Mouse (Mus musculus) midbrain, embryonic 13.5 days (tissue): ENCODE results near the gene Hist1h3h. TPM values are rescaled to one million over a fixed set of nuclear protein-coding genes. Genes with fewer than 3 reads are reported as not detected.
A peak's percentile ranks its signal among the peaks of the same experiment; 100 is the strongest.
"Not testable (repeated sequence)": the region's sequence is repeated elsewhere in the genome, so short reads cannot be mapped to it uniquely, and the experiment has no call there.

Experiments
- ATAC-seq: fragments of 200-750 bp; cut with Nextera tagmentation; 2 replicates; pipeline ENCODE4 v1.8.0; 2017; ENCODE audit warnings: mild to moderate bottlenecking, moderate TSS enrichment, moderate library complexity
- H3K27ac ChIP-seq: fragments of 300-500 bp; sonication (generic); 2 replicates; pipeline ENCODE4 v1.5.1; 2015; ENCODE audit warnings: inconsistent platforms, mild to moderate bottlenecking, moderate library complexity
- H3K27me3 ChIP-seq: fragments of 300-500 bp; sonication (generic); 2 replicates; pipeline ENCODE4 v1.6.1; 2015; ENCODE audit warnings: mild to moderate bottlenecking, inconsistent platforms
- H3K36me3 ChIP-seq: fragments of 300-500 bp; sonication (generic); 2 replicates; pipeline ENCODE4 v1.6.1; 2015; ENCODE audit warnings: mild to moderate bottlenecking, inconsistent platforms
- H3K4me1 ChIP-seq: fragments of 300-500 bp; sonication (generic); replicated peaks from 2 replicates; pipeline ENCODE4 v1.6.1; 2015; ENCODE audit warnings: inconsistent platforms
- H3K4me2 ChIP-seq: fragments of 300-500 bp; sonication (generic); replicated peaks from 2 replicates; pipeline ENCODE4 v1.6.1; 2015; ENCODE audit warnings: moderate library complexity, mild to moderate bottlenecking, inconsistent platforms
- H3K4me3 ChIP-seq: fragments of 300-500 bp; sonication (generic); replicated peaks from 2 replicates; pipeline ENCODE4 v1.5.1; 2015; ENCODE audit warnings: mild to moderate bottlenecking, inconsistent platforms
- H3K9ac ChIP-seq: fragments of 300-500 bp; sonication (generic); replicated peaks from 2 replicates; pipeline ENCODE4 v1.6.1; 2015; ENCODE audit warnings: mild to moderate bottlenecking, inconsistent platforms
- H3K9me3 ChIP-seq: fragments of 300-500 bp; sonication (generic); 2 replicates; pipeline ENCODE4 v1.6.1; 2016; ENCODE audit warnings: mild to moderate bottlenecking, inconsistent platforms
- WGBS: fragments of 180-500 bp; shearing (Covaris S2); methylation state at CpG from one replicate; pipeline ENCODE4 v1.1.7; 2015; 5-methylcytosine and 5-hydroxymethylcytosine counted together
- polyA plus RNA-seq: library from polyadenylated mRNA; unstranded; fragments of >200 nt; fragmentation: Nextera tagmentation; extraction: Ambion mirVana; gene quantifications from 2 replicates; pipeline ENCODE4 v1.2.1, GENCODE M21; 2015

Gene Hist1h3h
- polyA plus RNA-seq, 1 experiment from 2014 or later, result 10.8 TPM

DNA sequence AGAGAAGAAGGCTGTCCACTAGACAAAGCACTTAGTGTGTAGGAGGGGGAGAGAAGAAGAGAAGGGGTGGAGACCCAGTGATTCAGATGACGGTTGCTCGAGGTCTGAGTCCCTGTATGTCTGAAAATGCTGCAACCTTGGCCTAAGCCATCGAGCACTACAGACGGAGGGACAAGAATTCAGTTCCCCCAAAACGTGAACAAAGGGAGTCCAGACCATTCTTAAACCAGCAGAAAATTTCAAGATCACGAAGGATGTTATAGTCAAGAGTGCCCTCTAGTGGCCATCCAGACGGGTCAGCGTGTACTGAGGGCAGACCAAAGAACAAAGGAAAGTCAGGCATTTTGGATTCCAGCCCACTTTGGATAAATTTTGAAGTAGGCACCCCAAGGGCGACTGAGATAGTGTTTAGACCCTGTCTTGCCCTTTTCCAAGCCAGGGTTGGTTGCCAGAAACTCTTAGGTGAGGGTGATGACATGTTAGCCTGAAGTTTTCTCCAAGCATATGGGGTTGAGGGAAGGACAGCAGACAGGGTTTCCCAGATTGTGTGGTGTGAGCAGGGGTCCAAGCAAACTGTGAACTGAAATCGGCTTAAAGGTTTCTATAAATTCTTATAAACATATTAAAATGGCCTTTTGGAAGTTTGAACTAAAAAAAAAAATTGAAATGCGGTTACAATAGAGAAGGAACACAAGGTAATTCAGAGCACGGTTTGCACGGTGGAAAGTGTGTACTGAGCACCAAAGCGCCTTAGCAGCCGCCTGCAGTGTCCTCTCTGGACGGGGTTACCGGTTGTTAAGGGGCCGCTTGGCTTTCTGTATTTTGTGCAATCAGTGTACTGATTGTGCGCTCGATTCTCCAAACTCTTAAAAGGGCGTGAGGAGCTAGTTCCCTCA lies 16.8 kb downstream of the Hist1h3h start:
- H3K4me1 ChIP-seq, result peaks cover 19% of the 10 kb centered on the region
- H3K4me2 ChIP-seq, result peak overlapping the region; percentile 57
- H3K36me3 ChIP-seq, result no peaks in the 10 kb centered on the region
- H3K9ac ChIP-seq, result peak overlapping the region; percentile 73
- no peaks in the 10 kb centered on the region for H3K27me3 ChIP-seq
- peak overlapping the region; percentile 98 for H3K27ac ChIP-seq
- under 1% methylated on average over 21 of the region's 21 CpGs for WGBS
- H3K4me3 ChIP-seq, result peak overlapping the region; percentile 53
- H3K9me3 ChIP-seq, result no peaks in the 10 kb centered on the region
- ATAC-seq, result peak; percentile 82

DNA sequence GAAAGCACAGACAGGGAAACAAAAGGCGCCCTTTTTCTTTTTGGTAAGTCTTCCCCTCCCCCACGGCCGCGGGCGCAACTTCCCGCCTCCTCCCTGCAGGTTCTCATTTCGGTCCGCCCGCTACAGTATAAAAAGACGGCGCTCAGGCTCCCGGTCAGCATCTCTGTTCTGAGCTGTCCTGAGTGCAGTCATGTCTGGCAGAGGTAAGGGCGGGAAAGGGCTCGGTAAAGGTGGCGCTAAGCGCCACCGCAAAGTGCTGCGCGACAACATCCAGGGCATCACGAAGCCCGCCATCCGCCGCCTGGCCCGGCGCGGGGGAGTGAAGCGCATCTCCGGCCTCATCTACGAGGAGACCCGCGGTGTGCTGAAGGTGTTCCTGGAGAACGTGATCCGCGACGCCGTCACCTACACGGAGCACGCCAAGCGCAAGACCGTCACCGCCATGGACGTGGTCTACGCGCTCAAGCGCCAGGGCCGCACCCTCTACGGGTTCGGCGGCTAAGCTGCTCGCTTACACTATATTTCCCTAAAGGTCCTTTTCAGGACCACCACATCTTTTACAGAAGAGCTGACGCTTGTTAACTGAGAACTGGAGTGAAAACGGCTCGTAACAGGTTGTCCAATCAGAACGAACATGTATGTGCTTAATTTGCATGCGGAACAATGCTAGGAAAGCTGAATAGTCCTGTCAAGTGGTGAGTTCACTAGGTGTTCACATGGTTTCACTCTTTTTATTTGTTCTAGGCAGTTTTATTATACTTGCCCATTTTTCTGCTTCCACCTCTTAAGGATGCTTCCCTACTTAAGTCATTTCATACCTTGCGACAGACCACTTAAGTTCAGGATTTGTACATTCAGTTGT lies 17.7 kb downstream of the Hist1h3h start, which contains the start of gene Hist1h4j:
Gene Hist1h4j (plus strand): TSS at position 159 of the 862 bp plus-strand sequence.
- H3K4me2 ChIP-seq, result peak within 1 kb of the TSS; percentile 57
- peaks cover 19% of the 10 kb centered on the region for H3K4me1 ChIP-seq
- H3K4me3 ChIP-seq, result peak within 1 kb of the TSS; percentile 53
- H3K9me3 ChIP-seq, H3K27me3 ChIP-seq, H3K36me3 ChIP-seq: not testable (repeated sequence)
- peak within 1 kb of the TSS; percentile 98 for H3K27ac ChIP-seq
- peak within 1 kb of the TSS; percentile 73 for H3K9ac ChIP-seq
- under 1% methylated on average over 46 of the region's 56 CpGs for WGBS
- peak; percentile 90 for ATAC-seq

DNA sequence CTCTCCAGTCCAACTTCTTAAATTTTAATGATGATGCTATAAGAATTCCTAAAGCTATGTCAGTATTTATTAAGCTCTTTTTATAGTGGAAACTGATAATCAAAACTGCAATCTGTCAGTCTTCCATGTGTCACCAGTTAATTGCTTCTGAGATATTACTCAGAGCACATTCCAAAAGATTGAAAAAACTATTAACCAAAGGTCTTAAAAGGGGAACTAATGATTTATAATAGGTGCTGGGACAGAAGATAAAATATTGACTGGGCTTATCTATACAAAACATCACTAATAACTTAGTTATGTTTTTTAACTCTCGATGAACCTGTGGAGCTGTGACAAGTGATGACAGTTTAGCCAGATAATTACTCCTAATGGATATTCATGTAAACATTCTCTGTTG lies 27.5 kb downstream of the Hist1h3h start:
- Histone ChIP-seq H3K27me3 (no peaks in the 10 kb centered on the region), H3K4me2 (no peak overlapping the region), H3K36me3 (no peaks in the 10 kb centered on the region), H3K4me3 (no peak overlapping the region), H3K4me1 (peaks cover 22% of the 10 kb centered on the region), H3K27ac (no peak overlapping the region), H3K9ac (no peak overlapping the region), H3K9me3 (no peaks in the 10 kb centered on the region)
- ATAC-seq, result no peak
- 94% methylated on average over 1 of the region's 1 CpGs for WGBS

DNA sequence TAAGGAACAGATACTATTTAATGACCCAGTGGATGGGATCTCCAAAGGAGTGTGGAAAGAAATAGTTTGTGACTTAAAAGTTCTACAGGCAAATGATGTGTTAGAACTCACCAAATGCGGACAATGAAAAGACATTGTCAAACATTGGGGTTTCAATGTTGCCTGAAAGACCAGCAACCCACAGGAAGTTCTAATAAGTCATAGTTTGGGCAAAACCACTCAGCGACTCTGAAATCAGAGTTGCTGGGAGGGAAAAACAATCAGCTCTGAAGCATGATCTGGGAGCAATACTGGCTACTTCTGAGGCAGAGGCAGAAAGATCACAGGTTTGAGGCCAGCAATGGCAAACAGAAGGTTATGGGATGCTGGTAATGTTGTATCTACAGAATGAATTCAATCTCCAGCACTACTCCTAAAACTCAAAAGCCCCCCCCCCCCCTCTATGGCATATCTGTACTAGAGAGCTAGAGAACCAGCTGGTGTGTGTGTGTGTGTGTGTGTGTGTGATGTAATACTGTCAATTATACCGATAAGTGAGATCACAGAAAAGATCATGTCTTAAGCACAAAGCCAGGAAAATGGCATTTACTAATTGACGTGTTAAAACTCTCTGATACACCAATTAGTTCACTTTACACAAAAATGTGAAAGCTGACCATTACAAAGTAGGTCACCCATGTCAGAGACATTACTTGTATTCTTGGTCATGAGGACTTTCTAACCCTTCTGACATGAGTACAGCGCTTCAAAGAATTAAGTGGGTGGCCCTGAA lies 32.1 kb downstream of the Hist1h3h start:
- 5% methylated on average over 5 of the region's 5 CpGs for WGBS
- ATAC-seq, result no peak

DNA sequence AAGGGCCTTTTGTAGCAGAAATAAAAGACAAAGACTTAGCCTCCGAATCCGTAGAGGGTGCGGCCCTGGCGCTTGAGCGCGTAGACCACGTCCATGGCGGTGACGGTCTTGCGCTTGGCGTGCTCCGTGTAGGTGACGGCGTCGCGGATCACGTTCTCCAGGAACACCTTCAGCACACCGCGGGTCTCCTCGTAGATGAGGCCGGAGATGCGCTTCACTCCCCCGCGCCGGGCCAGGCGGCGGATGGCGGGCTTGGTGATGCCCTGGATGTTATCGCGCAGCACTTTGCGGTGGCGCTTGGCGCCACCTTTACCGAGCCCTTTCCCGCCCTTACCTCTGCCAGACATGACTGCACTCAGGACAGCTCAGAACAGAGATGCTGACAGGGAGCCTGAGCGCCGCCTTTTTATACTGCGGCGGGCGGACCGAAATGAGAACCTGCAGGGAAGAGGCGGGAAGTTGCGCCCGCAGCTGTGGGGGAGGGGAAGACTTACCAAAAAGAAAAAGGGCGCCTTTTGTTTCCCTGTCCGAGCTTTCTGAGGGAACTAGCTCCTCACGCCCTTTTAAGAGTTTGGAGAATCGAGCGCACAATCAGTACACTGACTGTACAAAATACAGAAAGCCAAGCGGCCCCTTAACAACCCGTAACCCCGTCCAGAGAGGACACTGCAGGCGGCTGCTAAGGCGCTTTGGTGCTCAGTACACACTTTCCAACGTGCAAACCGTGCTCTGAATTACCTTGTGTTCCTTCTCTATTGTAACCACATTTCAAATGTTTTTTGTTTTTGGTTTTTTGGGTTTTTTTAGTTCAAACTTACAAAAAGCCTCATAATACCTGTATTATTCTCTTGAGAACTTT lies 32.9 kb downstream of the Hist1h3h start, which contains the start of gene Hist1h4k:
Gene Hist1h4k (minus strand): TSS at position 347 of the 859 bp plus-strand sequence.
- peaks cover 41% of the 10 kb centered on the region for H3K4me1 ChIP-seq
- under 1% methylated on average over 41 of the region's 56 CpGs for WGBS
- peak within 1 kb of the TSS; percentile 79 for H3K9ac ChIP-seq
- H3K4me2 ChIP-seq, result peak within 1 kb of the TSS; percentile 81
- peak; percentile 85 for ATAC-seq
- H3K27me3 ChIP-seq, H3K36me3 ChIP-seq, H3K9me3 ChIP-seq: not testable (repeated sequence)
- peak within 1 kb of the TSS; percentile 91 for H3K27ac ChIP-seq
- peak within 1 kb of the TSS; percentile 61 for H3K4me3 ChIP-seq

More for the DNA sequence above, 32.1 kb downstream of the Hist1h3h start:
- H3K36me3 ChIP-seq, result no peaks in the 10 kb centered on the region
- peak overlapping the region; percentile 91 for H3K27ac ChIP-seq
- peak overlapping the region; percentile 81 for H3K4me2 ChIP-seq
- no peaks in the 10 kb centered on the region for H3K9me3 ChIP-seq
- peak overlapping the region; percentile 61 for H3K4me3 ChIP-seq
- H3K4me1 ChIP-seq, result peaks cover 37% of the 10 kb centered on the region
- H3K27me3 ChIP-seq, result no peaks in the 10 kb centered on the region
- H3K9ac ChIP-seq, result peak overlapping the region; percentile 79

DNA sequence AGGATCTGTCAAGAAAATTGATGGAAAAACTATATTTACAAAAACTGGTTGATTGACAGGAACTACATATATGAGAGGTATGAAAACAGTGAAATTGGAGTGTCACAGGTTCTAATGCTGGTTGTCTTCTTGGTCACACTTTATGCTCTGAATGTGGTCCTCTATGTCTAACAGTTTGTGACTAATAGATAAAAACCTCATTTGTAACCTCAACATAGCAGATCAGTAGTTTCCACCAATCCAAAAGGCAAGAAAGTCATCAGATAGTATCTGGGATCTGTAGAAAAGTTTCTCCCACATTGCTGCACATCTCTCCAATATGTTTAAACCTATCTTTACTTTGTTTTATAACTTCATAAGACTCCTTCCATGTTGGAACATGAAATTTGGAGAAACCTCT lies 34.0 kb downstream of the Hist1h3h start:
- no peaks in the 10 kb centered on the region for H3K9me3 ChIP-seq
- no peak overlapping the region for H3K9ac ChIP-seq
- H3K4me1 ChIP-seq, result peaks cover 45% of the 10 kb centered on the region
- ATAC-seq, result no peak
- H3K36me3 ChIP-seq, result no peaks in the 10 kb centered on the region
- no peaks in the 10 kb centered on the region for H3K27me3 ChIP-seq
- H3K27ac ChIP-seq, result no peak overlapping the region; the same call in 1 of the 2 replicates
- H3K4me3 ChIP-seq, result no peak overlapping the region
- H3K4me2 ChIP-seq, result no peak overlapping the region

DNA sequence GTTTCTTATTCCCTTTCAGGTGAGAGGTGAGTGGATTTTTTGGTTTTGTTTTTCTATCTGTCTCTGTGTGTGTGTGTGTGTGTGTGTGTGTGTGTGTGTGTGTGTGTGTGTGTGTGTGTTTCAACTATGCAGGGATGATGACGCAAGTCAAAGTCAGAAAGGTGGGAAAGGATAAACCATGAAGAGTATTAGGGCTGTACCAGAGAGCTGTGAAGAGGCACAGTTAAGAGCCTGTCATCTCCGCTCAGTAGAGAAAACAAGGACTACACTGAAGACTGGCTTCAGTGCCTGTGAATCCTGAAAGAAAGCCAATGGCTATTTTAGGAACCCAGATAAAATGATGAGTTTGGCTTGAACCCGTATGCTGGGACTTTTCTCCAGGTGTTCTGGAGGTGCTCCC lies 34.4 kb downstream of the Hist1h3h start:
- Histone ChIP-seq H3K4me1 (peaks cover 45% of the 10 kb centered on the region), H3K9me3 (no peaks in the 10 kb centered on the region), H3K27ac (peak overlapping the region; percentile 40; the same call in 1 of the 2 replicates), H3K4me2 (no peak overlapping the region), H3K27me3 (no peaks in the 10 kb centered on the region), H3K36me3 (no peaks in the 10 kb centered on the region), H3K9ac (no peak overlapping the region), H3K4me3 (no peak overlapping the region)
- 77% methylated on average over 3 of the region's 3 CpGs for WGBS
- ATAC-seq, result no peak

DNA sequence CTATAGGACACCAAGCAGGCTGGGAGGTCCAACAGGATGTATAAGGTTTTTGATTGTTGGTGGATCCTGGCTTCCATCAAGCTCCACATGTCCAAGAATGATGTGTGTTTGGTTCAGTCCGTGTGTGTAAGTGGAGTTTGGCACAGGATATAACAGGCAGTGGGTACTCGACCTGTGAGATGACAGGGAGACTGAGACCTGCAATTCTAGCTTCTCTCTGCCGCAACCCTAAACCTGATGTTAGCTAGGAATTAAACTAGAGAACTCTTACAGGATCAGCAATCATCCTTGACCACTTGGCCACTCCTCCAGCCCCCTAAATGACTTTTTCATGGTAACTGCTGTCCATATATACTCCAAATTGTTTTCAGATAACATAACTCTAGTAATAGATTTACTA lies 34.9 kb downstream of the Hist1h3h start:
- H3K36me3 ChIP-seq, result no peaks in the 10 kb centered on the region
- H3K9me3 ChIP-seq, result no peaks in the 10 kb centered on the region
- H3K27ac ChIP-seq, result peak overlapping the region; percentile 40
- H3K27me3 ChIP-seq, result no peaks in the 10 kb centered on the region
- 0 out of 2 replicates have a peak overlapping the region, but pooled peaks have one; percentile 28 for H3K9ac ChIP-seq
- no peak for ATAC-seq
- peak overlapping the region; percentile 76 for H3K4me2 ChIP-seq
- H3K4me1 ChIP-seq, result peaks cover 41% of the 10 kb centered on the region
- no peak overlapping the region for H3K4me3 ChIP-seq
- WGBS, result 52% methylated on average over 3 of the region's 3 CpGs

DNA sequence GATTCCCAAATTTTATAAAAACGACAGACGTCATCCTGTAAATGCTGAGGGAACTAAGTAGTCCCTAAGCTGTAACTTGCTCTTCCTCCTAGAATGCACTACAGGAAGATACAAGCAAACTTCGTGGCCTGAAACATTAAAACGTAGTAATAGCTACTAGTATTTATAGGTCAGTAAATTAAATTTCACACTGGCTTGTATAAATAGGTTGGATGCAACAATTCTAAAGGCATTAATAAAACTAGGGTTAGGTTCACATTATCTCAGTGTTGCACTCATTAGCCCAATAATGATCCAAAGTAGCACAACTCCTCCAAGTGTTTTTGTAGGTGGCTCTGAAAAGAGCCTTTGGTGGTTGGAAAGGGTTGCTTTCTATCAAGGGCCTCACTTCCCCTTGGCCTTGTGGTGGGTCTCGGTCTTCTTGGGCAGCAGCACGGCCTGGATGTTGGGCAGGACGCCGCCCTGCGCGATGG lies 35.6 kb downstream of the Hist1h3h start:
- no peak for ATAC-seq
- no peaks in the 10 kb centered on the region for H3K9me3 ChIP-seq
- peak overlapping the region; percentile 76 for H3K4me2 ChIP-seq
- peak overlapping the region; percentile 43 for H3K4me3 ChIP-seq
- peak overlapping the region; percentile 95 for H3K27ac ChIP-seq
- peaks cover 37% of the 10 kb centered on the region for H3K4me1 ChIP-seq
- H3K27me3 ChIP-seq, result no peaks in the 10 kb centered on the region
- WGBS, result 2% methylated on average over 10 of the region's 10 CpGs
- H3K9ac ChIP-seq, result peak overlapping the region; percentile 68
- no peaks in the 10 kb centered on the region for H3K36me3 ChIP-seq

DNA sequence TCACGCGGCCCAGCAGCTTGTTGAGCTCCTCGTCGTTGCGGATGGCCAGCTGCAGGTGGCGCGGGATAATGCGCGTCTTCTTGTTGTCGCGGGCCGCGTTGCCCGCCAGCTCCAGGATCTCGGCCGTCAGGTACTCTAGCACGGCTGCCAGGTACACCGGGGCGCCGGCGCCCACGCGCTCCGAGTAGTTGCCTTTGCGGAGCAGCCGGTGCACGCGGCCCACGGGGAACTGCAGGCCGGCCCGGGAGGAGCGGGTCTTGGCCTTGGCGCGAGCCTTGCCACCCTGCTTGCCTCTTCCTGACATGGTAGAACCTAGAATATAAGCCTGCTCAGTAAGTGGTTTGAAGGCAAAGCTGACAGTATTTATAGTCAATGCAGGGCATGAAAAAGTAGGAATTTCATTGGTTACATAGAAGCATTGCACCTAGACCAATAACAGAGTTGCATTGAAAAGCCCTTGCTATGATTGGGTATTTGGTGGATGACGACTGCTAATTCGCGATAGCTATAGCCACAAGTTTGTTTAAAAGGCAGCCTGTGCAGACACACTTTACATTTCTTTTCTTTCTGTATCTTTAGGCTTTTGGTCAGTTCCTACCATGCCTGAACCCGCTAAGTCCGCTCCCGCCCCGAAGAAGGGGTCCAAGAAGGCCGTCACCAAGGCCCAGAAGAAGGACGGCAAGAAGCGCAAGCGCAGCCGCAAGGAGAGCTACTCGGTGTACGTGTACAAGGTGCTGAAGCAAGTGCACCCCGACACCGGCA lies 36.2 kb downstream of the Hist1h3h start, which contains the start of the genes Hist1h2ak and Hist1h2bn:
Gene Hist1h2ak (minus strand): TSS at position 304 of the 762 bp plus-strand sequence.
Gene Hist1h2bn (plus strand): TSS at position 600 of the 762 bp plus-strand sequence.
- not testable (repeated sequence) for H3K36me3 ChIP-seq, H3K9me3 ChIP-seq, H3K27me3 ChIP-seq
- H3K4me2 ChIP-seq, result peak within 1 kb of the TSS; percentile 76
- under 1% methylated on average over 46 of the region's 50 CpGs for WGBS
- H3K9ac ChIP-seq, result peak within 1 kb of the TSS; percentile 68
- H3K4me3 ChIP-seq, result peak within 1 kb of the TSS; percentile 43
- peak within 1 kb of the TSS; percentile 95 for H3K27ac ChIP-seq
- H3K4me1 ChIP-seq, result peaks cover 33% of the 10 kb centered on the region
- ATAC-seq, result peak; percentile 96
